ENCODE assay signal across 11 mouse cellular contexts in the genomic region with DNA sequence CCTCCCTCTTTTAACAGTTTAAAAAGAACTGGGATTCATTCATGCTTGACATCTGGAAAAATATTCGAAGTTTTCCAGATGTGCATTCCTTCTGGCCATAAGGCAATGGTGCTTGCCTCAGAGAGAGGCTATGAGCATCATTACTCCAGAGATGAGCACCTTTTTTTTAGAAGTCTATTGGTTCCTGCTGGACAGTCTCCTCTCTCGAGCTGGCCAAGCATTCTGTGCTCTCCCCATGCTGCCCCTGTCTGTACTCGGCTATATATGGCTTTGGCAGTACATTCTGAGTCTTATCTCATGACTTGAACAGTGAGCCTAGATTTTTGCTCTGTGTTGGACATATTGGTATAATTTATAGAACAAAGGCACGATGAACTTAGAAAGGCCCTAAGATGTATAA.
DNase-seq lines count a peak whose midpoint lies in the region; ATAC-seq lines count a peak whose summit lies in the region.
"Had no signal": no experiment of that assay in that cellular context is flagged by ENCODE, and none has a peak within 500 bp of the region (broad histone marks: within the 10 kb centered on the region; RNA-seq: fewer than 3 reads in every experiment).

No protein-coding gene starts in this region.

- intact Hi-C loops in heart, postnatal 25 days (cut with DNase I) = no loop called here

- peaks cover 36% of the 10 kb centered on the region for H3K4me1 ChIP-seq in heart, embryonic 13.5 days
- H3K4me1 ChIP-seq in embryonic facial prominence, embryonic 14.5 days (ENCODE audit: control insufficient read depth, insufficient read depth, low read length) = no peaks in the 10 kb centered on the region
- peaks cover 40% of the 10 kb centered on the region for H3K4me1 ChIP-seq in limb, embryonic 13.5 days

- ATAC-seq in heart, embryonic 13.5 days (ENCODE audit: extremely low read depth, insufficient number of reproducible peaks, low FRiP score, low TSS enrichment) = no peak
- ATAC-seq in embryonic facial prominence, embryonic 14.5 days (ENCODE audit: low read depth) = 0 out of 2 replicates have a peak, but pooled peaks have one; percentile 44
- ATAC-seq in limb, embryonic 13.5 days (ENCODE audit: low FRiP score, low read depth) = peak; percentile 32; the same call in 1 of the 2 replicates
- ATAC-seq in cerebellum, adult (ENCODE audit: insufficient number of reproducible peaks, low FRiP score, low TSS enrichment) = no peak
- no peak for ATAC-seq in monocyte, adult 5-6 weeks (replicated peaks; ENCODE audit: insufficient number of reproducible peaks, low FRiP score, low TSS enrichment, poor library complexity, severe bottlenecking)
- ATAC-seq: forebrain, embryonic 14.5 days; Patski had no signal

- H3K9me3 ChIP-seq in heart, embryonic 13.5 days = no peaks in the 10 kb centered on the region
- H3K9me3 ChIP-seq in embryonic facial prominence, embryonic 14.5 days (ENCODE audit: control insufficient read depth, low read length) = no peaks in the 10 kb centered on the region
- no peaks in the 10 kb centered on the region for H3K9me3 ChIP-seq in limb, embryonic 13.5 days

- DNase-seq in heart, postnatal 25 days (ENCODE audit: low spot score) = no peak
- DNase-seq in NIH3T3 (ENCODE audit: low read depth) = peak; percentile 3
- DNase-seq in embryonic facial prominence, embryonic 14.5 days (ENCODE audit: low spot score) = peak; percentile 35
- DNase-seq: right cerebral cortex, postnatal 25 days had no signal

- WGBS in heart, embryonic 13.5 days = 31% methylated on average over 4 of the region's 4 CpGs
- 49% methylated on average over 4 of the region's 4 CpGs for WGBS in embryonic facial prominence, embryonic 14.5 days
- WGBS in limb, embryonic 13.5 days = 59% methylated on average over 4 of the region's 4 CpGs

- H3K4me2 ChIP-seq in heart, embryonic 13.5 days = no peak overlapping the region
- H3K4me2 ChIP-seq in embryonic facial prominence, embryonic 14.5 days (ENCODE audit: low read depth, low read length) = no peak overlapping the region
- no peak overlapping the region for H3K4me2 ChIP-seq in limb, embryonic 13.5 days (replicated peaks)
- H3K4me2 ChIP-seq: midbrain, embryonic 11.5 days had no signal

- H3K27me3 ChIP-seq in heart, embryonic 13.5 days (replicated peaks) = no peaks in the 10 kb centered on the region
- no peaks in the 10 kb centered on the region for H3K27me3 ChIP-seq in embryonic facial prominence, embryonic 14.5 days (replicated peaks; ENCODE audit: control insufficient read depth, insufficient read depth, low read length)
- no peaks in the 10 kb centered on the region for H3K27me3 ChIP-seq in limb, embryonic 13.5 days
- H3K27me3 ChIP-seq: Patski had no signal

- peak overlapping the region; percentile 73 for H3K27ac ChIP-seq in heart, embryonic 13.5 days (replicated peaks)
- H3K27ac ChIP-seq in embryonic facial prominence, embryonic 14.5 days (replicated peaks; ENCODE audit: low read depth, low read length) = peak overlapping the region; percentile 24; the same call in 1 of the 2 replicates
- peak overlapping the region; percentile 61; the same call in 1 of the 2 replicates for H3K27ac ChIP-seq in limb, embryonic 13.5 days

- H3K4me3 ChIP-seq in heart, embryonic 13.5 days = no peak overlapping the region
- H3K4me3 ChIP-seq in embryonic facial prominence, embryonic 14.5 days (ENCODE audit: low read depth, low read length) = no peak overlapping the region
- no peak overlapping the region for H3K4me3 ChIP-seq in limb, embryonic 13.5 days

- H3K36me3 ChIP-seq in heart, embryonic 13.5 days = peaks cover 9% of the 10 kb centered on the region
- H3K36me3 ChIP-seq in embryonic facial prominence, embryonic 14.5 days (ENCODE audit: control insufficient read depth, insufficient read depth, low read length) = 0 out of 2 replicates have a peak, but pooled peaks cover 8% of the 10 kb centered on the region
- peaks cover 4% of the 10 kb centered on the region; the same call in 1 of the 2 replicates for H3K36me3 ChIP-seq in limb, embryonic 13.5 days

- no peak overlapping the region for H3K9ac ChIP-seq in heart, embryonic 13.5 days
- no peak overlapping the region for H3K9ac ChIP-seq in embryonic facial prominence, embryonic 14.5 days (ENCODE audit: low read depth, low read length)
- H3K9ac ChIP-seq in limb, embryonic 13.5 days = no peak overlapping the region

Comparison
In these comparisons a context has a peak if more than half of its experiments do, and no peak if none do; other contexts are left out.
1. ATAC-seq: peak in embryonic facial prominence, embryonic 14.5 days (single experiment) and limb, embryonic 13.5 days (single experiment); none in heart, embryonic 13.5 days (single experiment), cerebellum, adult (single experiment) and monocyte, adult 5-6 weeks (single experiment).
2. Peak in every context shown above with its lines, with median percentiles within 50 percentile points of each other: H3K27ac ChIP-seq.